In the genomic region with DNA sequence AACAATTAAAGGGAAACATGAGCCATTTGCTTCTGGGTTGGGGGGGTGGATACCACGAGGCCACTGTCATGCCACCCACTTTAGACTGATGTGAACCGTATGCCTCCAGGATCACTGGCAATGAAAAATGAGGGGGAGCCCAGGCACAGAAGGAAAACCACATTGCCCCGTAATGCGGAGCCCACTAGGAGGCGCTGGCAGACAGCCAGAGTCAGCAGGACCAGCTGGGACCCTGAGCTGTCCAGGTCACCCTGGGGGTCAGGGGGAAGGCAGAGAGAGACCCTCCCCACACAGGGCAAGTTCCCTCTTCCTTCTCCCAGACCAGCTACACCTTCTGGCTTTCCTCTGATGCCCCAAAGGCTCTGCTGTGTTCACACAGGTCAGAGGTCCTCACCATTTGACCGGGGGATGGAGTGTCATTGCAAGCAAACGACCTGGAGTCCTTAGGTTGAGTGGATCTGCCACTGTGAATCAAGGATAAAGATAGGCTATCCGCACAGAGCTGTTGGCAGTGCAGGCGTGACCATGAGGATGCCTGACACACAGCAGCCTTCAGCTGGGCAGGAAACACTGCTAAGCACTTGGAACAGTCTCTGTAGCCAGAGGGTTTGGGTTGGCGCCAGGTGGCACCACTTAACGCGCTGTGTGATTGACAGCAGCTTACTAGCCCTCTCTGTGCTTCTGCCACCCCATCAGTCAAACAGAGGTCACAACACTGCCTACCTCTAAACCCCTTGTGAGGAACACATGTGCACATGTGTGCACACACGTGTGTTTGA, we compare ENCODE assay signal across 11 mouse cellular contexts.
A peak's percentile ranks its signal among the peaks of the same experiment; 100 is the strongest.
DNase-seq lines count a peak whose midpoint lies in the region; ATAC-seq and TF ChIP-seq lines count a peak whose summit lies in the region.
"Had no signal": no experiment of that assay in that cellular context is flagged by ENCODE, and none has a peak within 500 bp of the region (broad histone marks: within the 10 kb centered on the region; RNA-seq: fewer than 3 reads in every experiment).

No protein-coding gene starts in this region.

- no peak overlapping the region for H3K27ac ChIP-seq in liver, embryonic 14.5 days
- H3K27ac ChIP-seq in hindbrain, embryonic 16.5 days (ENCODE audit: low read depth, low read length): no peak overlapping the region
- no peak overlapping the region for H3K27ac ChIP-seq in kidney, embryonic 16.5 days (ENCODE audit: low read length)
- H3K27ac ChIP-seq: macrophage had no signal

- peak; percentile 69 to 77 for DNase-seq in cerebellum, postnatal 14 days
- no peak for DNase-seq in cerebellum, adult 11 months
- no peak for DNase-seq in liver, embryonic 14.5 days (ENCODE audit: low read depth in 3 of 3, low spot score in 3 of 3)
- DNase-seq in liver (no peak), NIH3T3 (ENCODE audit: low read depth) (peak; percentile 58)
- no peak for DNase-seq in adrenal gland, adult 2 months
- DNase-seq: kidney, adult 9 months had no signal

- ATAC-seq in liver, embryonic 14.5 days (ENCODE audit: insufficient read depth): no peak
- peak; percentile 40; the same call in 1 of the 2 replicates for ATAC-seq in hindbrain, embryonic 16.5 days
- no peak for ATAC-seq in kidney, embryonic 16.5 days (ENCODE audit: low FRiP score, low TSS enrichment)

- peak; percentile 52 for TF ChIP-seq CTCF in liver, embryonic 14.5 days (IDR thresholded peaks at IDR 0.05; ENCODE audit: low read depth)

- no peak overlapping the region for H3K9ac ChIP-seq in liver, embryonic 14.5 days (replicated peaks)
- no peak overlapping the region for H3K9ac ChIP-seq in hindbrain, embryonic 16.5 days (ENCODE audit: low read depth, low read length)
- H3K9ac ChIP-seq in kidney, embryonic 16.5 days (replicated peaks; ENCODE audit: low read length): no peak overlapping the region

- no peak overlapping the region for H3K4me2 ChIP-seq in liver, embryonic 14.5 days (ENCODE audit: low read depth)
- H3K4me2 ChIP-seq in hindbrain, embryonic 16.5 days (ENCODE audit: low read length): no peak overlapping the region
- no peak overlapping the region for H3K4me2 ChIP-seq in kidney, embryonic 16.5 days (replicated peaks; ENCODE audit: low read depth, low read length)
- H3K4me2 ChIP-seq: heart, embryonic 11.5 days had no signal

- no peaks in the 10 kb centered on the region for H3K27me3 ChIP-seq in liver, embryonic 14.5 days (ENCODE audit: control insufficient read depth, insufficient read depth, low read length)
- H3K27me3 ChIP-seq in hindbrain, embryonic 16.5 days (replicated peaks; ENCODE audit: control insufficient read depth, insufficient read depth, low read length): no peaks in the 10 kb centered on the region
- no peaks in the 10 kb centered on the region for H3K27me3 ChIP-seq in kidney, embryonic 16.5 days (ENCODE audit: insufficient read depth, low read length)

- WGBS in liver, embryonic 14.5 days (ENCODE audit: insufficient replicate concordance): 55% methylated on average over 13 of the region's 13 CpGs
- WGBS in hindbrain, embryonic 16.5 days: 49% methylated on average over 13 of the region's 13 CpGs
- 68% methylated on average over 13 of the region's 13 CpGs for WGBS in kidney, embryonic 16.5 days

- no peaks in the 10 kb centered on the region for H3K4me1 ChIP-seq in liver, embryonic 14.5 days (replicated peaks; ENCODE audit: control insufficient read depth in 2 of 2, insufficient read depth in 2 of 2, low read length in 1 of 2)
- peaks cover 12% of the 10 kb centered on the region for H3K4me1 ChIP-seq in hindbrain, embryonic 16.5 days (ENCODE audit: control insufficient read depth, insufficient read depth, low read depth, low read length)
- peaks cover 44% of the 10 kb centered on the region for H3K4me1 ChIP-seq in kidney, embryonic 16.5 days (ENCODE audit: insufficient read depth, low read length)

- H3K4me3 ChIP-seq in liver, embryonic 14.5 days (ENCODE audit: insufficient read depth in 1 of 2, low read depth in 2 of 2, low read length in 2 of 2): no peak overlapping the region
- H3K4me3 ChIP-seq in hindbrain, embryonic 16.5 days (ENCODE audit: low read length): no peak overlapping the region
- H3K4me3 ChIP-seq in kidney, embryonic 16.5 days (ENCODE audit: low read length): no peak overlapping the region

- no peaks in the 10 kb centered on the region for H3K36me3 ChIP-seq in liver, embryonic 14.5 days (replicated peaks; ENCODE audit: control insufficient read depth, insufficient read depth, low read depth)
- no peaks in the 10 kb centered on the region for H3K36me3 ChIP-seq in hindbrain, embryonic 16.5 days (ENCODE audit: control insufficient read depth, insufficient read depth, low read length)
- H3K36me3 ChIP-seq in kidney, embryonic 16.5 days (ENCODE audit: insufficient read depth, low read length): no peaks in the 10 kb centered on the region

- no peak for TF ChIP-seq EP300 in liver, embryonic 14.5 days (IDR thresholded peaks at IDR 0.05; ENCODE audit: low read depth)

- H3K9me3 ChIP-seq in liver, embryonic 14.5 days (ENCODE audit: control insufficient read depth, low read length): no peaks in the 10 kb centered on the region
- no peaks in the 10 kb centered on the region for H3K9me3 ChIP-seq in hindbrain, embryonic 16.5 days (ENCODE audit: control insufficient read depth, low read length)
- no peaks in the 10 kb centered on the region for H3K9me3 ChIP-seq in kidney, embryonic 16.5 days (ENCODE audit: low read length)

Comparison
In these comparisons a context has a peak if more than half of its experiments do, and no peak if none do; other contexts are left out.
1. DNase-seq: peak in cerebellum, postnatal 14 days (2 of 2) and NIH3T3 (single experiment); none in cerebellum, adult 11 months (single experiment), liver, embryonic 14.5 days (0 of 3), liver (single experiment) and adrenal gland, adult 2 months (single experiment).